Mouse (Mus musculus): Measurements from ENCODE around the gene Faah. TPM values are rescaled to one million over a fixed set of nuclear protein-coding genes. Genes with fewer than 3 reads are reported as not detected.

The Faah gene
- polyA plus RNA-seq, 1 experiment from 2014 or later = 1.2 TPM

- Histone ChIP-seq H3K9ac (ENCODE audit: low read length) (no peak overlapping the region), H3K4me1 (replicated peaks; ENCODE audit: control insufficient read depth, insufficient read depth, low read length) (no peaks in the 10 kb centered on the region), H3K36me3 (ENCODE audit: control insufficient read depth, insufficient read depth, low read length) (no peaks in the 10 kb centered on the region), H3K4me3 (ENCODE audit: low read depth, low read length) (no peak overlapping the region), H3K4me2 (ENCODE audit: low read depth, low read length, severe bottlenecking) (no peak overlapping the region), H3K9me3 (ENCODE audit: control insufficient read depth, low read length) (no peaks in the 10 kb centered on the region), H3K27ac (ENCODE audit: low read depth, low read length) (no peak overlapping the region), H3K27me3 (ENCODE audit: control insufficient read depth, insufficient read depth, low read length) (peaks cover 2% of the 10 kb centered on the region; the same call in 1 of the 2 replicates)
- DNase-seq (ENCODE audit: low spot score) (no peak), ATAC-seq (replicated peaks; ENCODE audit: low FRiP score) (no peak)
- WGBS = 86% methylated on average over 7 of the region's 7 CpGs
Measured at GRCm38 (mm10) chr4:115989382-115989781, 28.3 kb downstream of the Faah start.

- H3K36me3 ChIP-seq (ENCODE audit: control insufficient read depth, insufficient read depth, low read length) = no peaks in the 10 kb centered on the region
- WGBS = 81% methylated on average over 5 of the region's 5 CpGs
- H3K9me3 ChIP-seq (ENCODE audit: control insufficient read depth, low read length) = no peaks in the 10 kb centered on the region
- no peak overlapping the region for H3K4me2 ChIP-seq (ENCODE audit: low read depth, low read length, severe bottlenecking)
- no peak overlapping the region for H3K9ac ChIP-seq (ENCODE audit: low read length)
- H3K27me3 ChIP-seq (ENCODE audit: control insufficient read depth, insufficient read depth, low read length) = peaks cover 6% of the 10 kb centered on the region; the same call in 1 of the 2 replicates
- DNase-seq (ENCODE audit: low spot score) = no peak
- H3K4me3 ChIP-seq (ENCODE audit: low read depth, low read length) = no peak overlapping the region
- H3K4me1 ChIP-seq (replicated peaks; ENCODE audit: control insufficient read depth, insufficient read depth, low read length) = no peaks in the 10 kb centered on the region
- ATAC-seq (replicated peaks; ENCODE audit: low FRiP score) = no peak
- no peak overlapping the region for H3K27ac ChIP-seq (ENCODE audit: low read depth, low read length)
Measured at GRCm38 (mm10) chr4:115987858-115988530, 29.7 kb downstream of the Faah start.

- no peaks in the 10 kb centered on the region for H3K9me3 ChIP-seq (ENCODE audit: control insufficient read depth, low read length)
- no peak overlapping the region for H3K27ac ChIP-seq (ENCODE audit: low read depth, low read length)
- no peaks in the 10 kb centered on the region for H3K36me3 ChIP-seq (ENCODE audit: control insufficient read depth, insufficient read depth, low read length)
- no peak overlapping the region for H3K9ac ChIP-seq (ENCODE audit: low read length)
- H3K4me3 ChIP-seq (ENCODE audit: low read depth, low read length) = no peak overlapping the region
- H3K4me1 ChIP-seq (replicated peaks; ENCODE audit: control insufficient read depth, insufficient read depth, low read length) = no peaks in the 10 kb centered on the region
- DNase-seq (ENCODE audit: low spot score) = no peak
- peaks cover 6% of the 10 kb centered on the region; the same call in 1 of the 2 replicates for H3K27me3 ChIP-seq (ENCODE audit: control insufficient read depth, insufficient read depth, low read length)
- no peak overlapping the region for H3K4me2 ChIP-seq (ENCODE audit: low read depth, low read length, severe bottlenecking)
- 82% methylated on average over 1 of the region's 1 CpGs for WGBS
- no peak for ATAC-seq (replicated peaks; ENCODE audit: low FRiP score)
Measured at GRCm38 (mm10) chr4:115987436-115987835, 30.3 kb downstream of the Faah start.

GRCm38 (mm10) chr4:115984967-115985366 lies 32.8 kb downstream of the Faah start:
- H3K27me3 ChIP-seq (ENCODE audit: control insufficient read depth, insufficient read depth, low read length) = peaks cover 24% of the 10 kb centered on the region
- H3K4me1 ChIP-seq (replicated peaks; ENCODE audit: control insufficient read depth, insufficient read depth, low read length) = peaks cover under 1% of the 10 kb centered on the region; the same call in 1 of the 2 replicates
- no peak overlapping the region for H3K9ac ChIP-seq (ENCODE audit: low read length)
- H3K36me3 ChIP-seq (ENCODE audit: control insufficient read depth, insufficient read depth, low read length) = no peaks in the 10 kb centered on the region
- WGBS = 32% methylated on average over 8 of the region's 8 CpGs
- H3K9me3 ChIP-seq (ENCODE audit: control insufficient read depth, low read length) = no peaks in the 10 kb centered on the region
- DNase-seq (ENCODE audit: low spot score) (peak; percentile 48), ATAC-seq (replicated peaks; ENCODE audit: low FRiP score) (no peak)
- H3K4me2 ChIP-seq (ENCODE audit: low read depth, low read length, severe bottlenecking) = no peak overlapping the region
- H3K4me3 ChIP-seq (ENCODE audit: low read depth, low read length) = no peak overlapping the region
- H3K27ac ChIP-seq (ENCODE audit: low read depth, low read length) = no peak overlapping the region

GRCm38 (mm10) chr4:115984111-115984510 lies 33.6 kb downstream of the Faah start:
- Histone ChIP-seq H3K27ac (ENCODE audit: low read depth, low read length) (no peak overlapping the region), H3K9me3 (ENCODE audit: control insufficient read depth, low read length) (no peaks in the 10 kb centered on the region), H3K9ac (ENCODE audit: low read length) (no peak overlapping the region), H3K36me3 (ENCODE audit: control insufficient read depth, insufficient read depth, low read length) (no peaks in the 10 kb centered on the region), H3K4me2 (ENCODE audit: low read depth, low read length, severe bottlenecking) (no peak overlapping the region), H3K4me1 (replicated peaks; ENCODE audit: control insufficient read depth, insufficient read depth, low read length) (peaks cover 9% of the 10 kb centered on the region), H3K27me3 (ENCODE audit: control insufficient read depth, insufficient read depth, low read length) (peaks cover 32% of the 10 kb centered on the region), H3K4me3 (ENCODE audit: low read depth, low read length) (no peak overlapping the region)
- DNase-seq (ENCODE audit: low spot score) (peak; percentile 94), ATAC-seq (replicated peaks; ENCODE audit: low FRiP score) (peak; percentile 14; the same call in 1 of the 2 replicates)
- WGBS = 3% methylated on average over 13 of the region's 13 CpGs

GRCm38 (mm10) chr4:115980676-115981075 lies 37.0 kb downstream of the Faah start:
- H3K27ac ChIP-seq (ENCODE audit: low read depth, low read length) = no peak overlapping the region
- no peaks in the 10 kb centered on the region for H3K9me3 ChIP-seq (ENCODE audit: control insufficient read depth, low read length)
- 0% methylated on average over 8 of the region's 8 CpGs for WGBS
- no peak overlapping the region for H3K4me3 ChIP-seq (ENCODE audit: low read depth, low read length)
- no peaks in the 10 kb centered on the region for H3K36me3 ChIP-seq (ENCODE audit: control insufficient read depth, insufficient read depth, low read length)
- peaks cover 16% of the 10 kb centered on the region for H3K4me1 ChIP-seq (replicated peaks; ENCODE audit: control insufficient read depth, insufficient read depth, low read length)
- ATAC-seq (replicated peaks; ENCODE audit: low FRiP score) (0 out of 2 replicates have a peak, but pooled peaks have one; percentile 25), DNase-seq (ENCODE audit: low spot score) (peak; percentile 87)
- peaks cover 66% of the 10 kb centered on the region for H3K27me3 ChIP-seq (ENCODE audit: control insufficient read depth, insufficient read depth, low read length)
- H3K4me2 ChIP-seq (ENCODE audit: low read depth, low read length, severe bottlenecking) = no peak overlapping the region
- H3K9ac ChIP-seq (ENCODE audit: low read length) = no peak overlapping the region

GRCm38 (mm10) chr4:115979437-115979836 lies 38.3 kb downstream of the Faah start:
- under 1% methylated on average over 35 of the region's 39 CpGs for WGBS
- H3K4me2 ChIP-seq (ENCODE audit: low read depth, low read length, severe bottlenecking) = peak overlapping the region; percentile 51
- no peak overlapping the region for H3K9ac ChIP-seq (ENCODE audit: low read length)
- peak overlapping the region; percentile 21 for H3K4me3 ChIP-seq (ENCODE audit: low read depth, low read length)
- H3K27me3 ChIP-seq (ENCODE audit: control insufficient read depth, insufficient read depth, low read length) = peaks cover 75% of the 10 kb centered on the region
- ATAC-seq (replicated peaks; ENCODE audit: low FRiP score) = peak; percentile 40; the same call in 1 of the 2 replicates
- H3K36me3 ChIP-seq (ENCODE audit: control insufficient read depth, insufficient read depth, low read length) = no peaks in the 10 kb centered on the region
- DNase-seq (ENCODE audit: low spot score) = peak; percentile 68
- no peaks in the 10 kb centered on the region for H3K9me3 ChIP-seq (ENCODE audit: control insufficient read depth, low read length)
- H3K4me1 ChIP-seq (replicated peaks; ENCODE audit: control insufficient read depth, insufficient read depth, low read length) = peaks cover 16% of the 10 kb centered on the region
- no peak overlapping the region for H3K27ac ChIP-seq (ENCODE audit: low read depth, low read length)

- 3% methylated on average over 4 of the region's 4 CpGs for WGBS
- Histone ChIP-seq H3K4me2 (ENCODE audit: low read depth, low read length, severe bottlenecking) (peak overlapping the region; percentile 51; the same call in 1 of the 2 replicates), H3K9me3 (ENCODE audit: control insufficient read depth, low read length) (no peaks in the 10 kb centered on the region), H3K4me3 (ENCODE audit: low read depth, low read length) (peak overlapping the region; percentile 21; the same call in 1 of the 2 replicates), H3K36me3 (ENCODE audit: control insufficient read depth, insufficient read depth, low read length) (no peaks in the 10 kb centered on the region), H3K9ac (ENCODE audit: low read length) (no peak overlapping the region), H3K27me3 (ENCODE audit: control insufficient read depth, insufficient read depth, low read length) (peaks cover 77% of the 10 kb centered on the region), H3K27ac (ENCODE audit: low read depth, low read length) (no peak overlapping the region), H3K4me1 (replicated peaks; ENCODE audit: control insufficient read depth, insufficient read depth, low read length) (peaks cover 16% of the 10 kb centered on the region)
- DNase-seq (ENCODE audit: low spot score) (no peak), ATAC-seq (replicated peaks; ENCODE audit: low FRiP score) (no peak)
Measured at GRCm38 (mm10) chr4:115978911-115979310, 38.8 kb downstream of the Faah start.

GRCm38 (mm10) chr4:115972543-115972942 lies 45.2 kb downstream of the Faah start:
- Histone ChIP-seq H3K4me1 (replicated peaks; ENCODE audit: control insufficient read depth, insufficient read depth, low read length) (peaks cover 5% of the 10 kb centered on the region; the same call in 1 of the 2 replicates), H3K4me3 (ENCODE audit: low read depth, low read length) (no peak overlapping the region), H3K9me3 (ENCODE audit: control insufficient read depth, low read length) (no peaks in the 10 kb centered on the region), H3K4me2 (ENCODE audit: low read depth, low read length, severe bottlenecking) (no peak overlapping the region), H3K9ac (ENCODE audit: low read length) (no peak overlapping the region), H3K27me3 (ENCODE audit: control insufficient read depth, insufficient read depth, low read length) (peaks cover 86% of the 10 kb centered on the region), H3K27ac (ENCODE audit: low read depth, low read length) (no peak overlapping the region), H3K36me3 (ENCODE audit: control insufficient read depth, insufficient read depth, low read length) (no peaks in the 10 kb centered on the region)
- WGBS = 66% methylated on average over 24 of the region's 24 CpGs
- ATAC-seq (replicated peaks; ENCODE audit: low FRiP score) = no peak
- no peak for DNase-seq (ENCODE audit: low spot score)

Data from forebrain, embryonic 11.5 days (tissue).